Mouse (Mus musculus) cortical plate, adult 2 months (tissue): ENCODE measurements around the gene Tmem123.

Experiments used
- CTCF ChIP-seq: fragments of 200-500 bp; IDR thresholded peaks from 2 replicates; pipeline ENCODE4 v1.5.1; 2011; ENCODE audit warnings: mild to moderate bottlenecking, control low read depth, low read length; ENCODE audit not compliant: insufficient read depth; ENCODE audit errors: extremely low read depth
- POLR2A ChIP-seq: fragments of 200-500 bp; IDR thresholded peaks from 2 replicates; pipeline ENCODE4 v1.6.1; 2011; ENCODE audit warnings: mild to moderate bottlenecking, low read length, control low read depth; ENCODE audit not compliant: insufficient read depth; ENCODE audit errors: extremely low read depth

- TF ChIP-seq CTCF (no peak), POLR2A (no peak)
Observed at GRCm38 (mm10) chr9:7766582-7766981, 2.7 kb downstream of the Tmem123 start.
